Mouse (Mus musculus) limb, embryonic 12.5 days (tissue): ENCODE measurements around the gene Dpp9. TPM values are rescaled to one million over a fixed set of nuclear protein-coding genes. Genes with fewer than 3 reads are reported as not detected.
"Not testable (repeated sequence)": the region's sequence is repeated elsewhere in the genome, so short reads cannot be mapped to it uniquely, and the experiment has no call there.

ENCODE experiments used
- ATAC-seq: fragments of 200-750 bp; cut with Nextera tagmentation; 2 replicates; pipeline ENCODE4 v1.8.0; 2017; ENCODE audit warnings: low read depth, moderate TSS enrichment; ENCODE audit not compliant: insufficient number of reproducible peaks, insufficient read depth, low FRiP score, low TSS enrichment
- H3K27ac ChIP-seq: fragments of 300-500 bp; sonication (generic); 2 replicates; pipeline ENCODE4 v1.5.1; 2016; ENCODE audit warnings: mild to moderate bottlenecking, moderate library complexity
- H3K27me3 ChIP-seq: fragments of 300-500 bp; sonication (generic); 2 replicates; pipeline ENCODE4 v1.6.1; 2016; ENCODE audit warnings: mild to moderate bottlenecking, moderate library complexity
- H3K36me3 ChIP-seq: fragments of 300-500 bp; sonication (generic); 2 replicates; pipeline ENCODE4 v1.6.1; 2016; ENCODE audit warnings: mild to moderate bottlenecking, moderate library complexity
- H3K4me1 ChIP-seq: fragments of 300-500 bp; sonication (generic); replicated peaks from 2 replicates; pipeline ENCODE4 v1.6.1; 2016
- H3K4me2 ChIP-seq: fragments of 300-500 bp; sonication (generic); 2 replicates; pipeline ENCODE4 v1.6.1; 2016; ENCODE audit warnings: mild to moderate bottlenecking, moderate library complexity
- H3K4me3 ChIP-seq: fragments of 300-500 bp; sonication (generic); replicated peaks from 2 replicates; pipeline ENCODE4 v1.5.1; 2016; ENCODE audit warnings: mild to moderate bottlenecking
- H3K9ac ChIP-seq: fragments of 300-500 bp; sonication (generic); replicated peaks from 2 replicates; pipeline ENCODE4 v1.6.1; 2016; ENCODE audit warnings: mild to moderate bottlenecking, moderate library complexity
- H3K9me3 ChIP-seq: fragments of 300-500 bp; sonication (generic); 2 replicates; pipeline ENCODE4 v1.6.1; 2016; ENCODE audit warnings: mild to moderate bottlenecking, moderate library complexity
- WGBS: fragments of 180-500 bp; shearing (Covaris S2); methylation state at CpG from one replicate; pipeline ENCODE4 v1.1.7; 2016; 5-methylcytosine and 5-hydroxymethylcytosine counted together
- polyA plus RNA-seq: library from polyadenylated mRNA; unstranded; fragments of >200 nt; fragmentation: Nextera tagmentation; extraction: Ambion mirVana; gene quantifications from 2 replicates; pipeline ENCODE4 v1.2.1, GENCODE M21; 2016

Gene Dpp9
- polyA plus RNA-seq = 36.2 and 37.7 TPM in 2 replicates

DNA sequence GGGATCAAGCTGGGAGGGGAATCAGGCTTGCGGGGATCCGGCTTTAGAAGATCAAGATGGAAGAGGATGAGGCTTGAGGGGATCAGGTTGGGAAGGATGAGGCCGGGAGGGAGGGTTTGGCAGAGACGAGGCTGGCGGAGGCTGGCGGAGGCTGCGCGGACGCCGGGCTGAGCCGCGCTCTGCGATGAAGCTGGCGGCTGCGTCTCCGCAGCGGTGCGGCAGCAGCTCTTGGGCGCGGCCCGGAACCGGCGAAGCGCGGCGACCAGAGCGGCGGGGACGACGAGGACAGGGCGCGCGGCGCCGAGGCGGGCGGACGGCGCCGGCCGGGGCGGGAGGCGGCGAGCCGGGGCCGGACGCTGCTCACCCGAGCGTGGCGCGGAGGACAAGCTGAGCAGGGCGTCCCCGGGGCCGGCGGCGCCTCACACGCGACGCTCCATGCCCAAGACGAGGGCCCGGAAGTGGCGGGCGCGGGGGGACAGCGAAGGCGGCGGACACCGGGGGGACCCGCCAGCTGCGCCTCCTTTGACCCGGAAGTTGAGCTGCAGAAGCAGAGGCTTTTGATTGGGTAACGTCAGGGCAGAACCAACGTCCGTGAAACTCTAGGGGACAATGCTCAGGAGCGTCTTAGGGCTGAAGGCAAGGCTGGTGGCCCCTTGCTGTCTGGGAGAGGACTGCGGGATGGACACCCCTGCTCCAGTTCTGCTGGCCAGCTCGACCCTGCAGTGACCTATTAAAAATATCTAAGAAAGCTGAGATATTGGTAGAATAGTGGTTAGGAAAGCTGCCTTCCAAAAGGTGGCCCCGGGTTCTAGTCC, at the start of gene Dpp9:
Gene Dpp9 (minus strand): TSS at position 529 of the 815 bp plus-strand sequence.
- ATAC-seq = peak; percentile 99
- H3K4me3 ChIP-seq = peak within 1 kb of the TSS; percentile 98
- peaks cover 8% of the 10 kb centered on the region for H3K36me3 ChIP-seq
- 1% methylated on average over 59 of the region's 78 CpGs for WGBS
- peak within 1 kb of the TSS; percentile 83 for H3K4me2 ChIP-seq
- H3K27ac ChIP-seq = peak within 1 kb of the TSS; percentile 90
- peaks cover 3% of the 10 kb centered on the region; the same call in 1 of the 2 replicates for H3K27me3 ChIP-seq
- peaks cover 18% of the 10 kb centered on the region for H3K4me1 ChIP-seq
- H3K9me3 ChIP-seq = no peaks in the 10 kb centered on the region
- H3K9ac ChIP-seq = peak within 1 kb of the TSS; percentile 90

DNA sequence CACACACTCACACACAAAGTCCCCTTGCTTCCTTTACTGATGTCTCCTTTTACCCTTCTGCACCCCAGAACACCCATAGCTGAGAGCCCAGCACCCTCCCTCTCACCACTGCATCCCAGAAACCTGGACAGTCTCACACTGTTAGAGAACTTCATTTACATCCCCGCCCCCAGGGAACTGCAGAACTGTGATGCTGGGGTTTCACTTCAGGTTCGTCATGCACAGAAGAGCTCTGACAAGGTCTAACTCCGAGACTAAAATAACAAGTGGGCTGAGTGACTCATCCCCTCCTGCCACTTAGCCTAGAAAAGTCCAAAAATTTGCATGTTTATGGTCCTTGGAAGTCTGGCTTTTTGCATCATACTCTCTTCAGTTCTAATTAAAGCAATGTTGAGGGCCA, 47.6 kb upstream of the Dpp9 start:
- H3K4me3 ChIP-seq = no peak overlapping the region
- WGBS = 59% methylated on average over 3 of the region's 3 CpGs
- H3K4me2 ChIP-seq = no peak overlapping the region
- no peak for ATAC-seq
- H3K9me3 ChIP-seq = no peaks in the 10 kb centered on the region
- no peak overlapping the region for H3K9ac ChIP-seq
- H3K36me3 ChIP-seq = peaks cover 37% of the 10 kb centered on the region
- no peak overlapping the region for H3K27ac ChIP-seq
- peaks cover 6% of the 10 kb centered on the region for H3K4me1 ChIP-seq
- H3K27me3 ChIP-seq = no peaks in the 10 kb centered on the region

DNA sequence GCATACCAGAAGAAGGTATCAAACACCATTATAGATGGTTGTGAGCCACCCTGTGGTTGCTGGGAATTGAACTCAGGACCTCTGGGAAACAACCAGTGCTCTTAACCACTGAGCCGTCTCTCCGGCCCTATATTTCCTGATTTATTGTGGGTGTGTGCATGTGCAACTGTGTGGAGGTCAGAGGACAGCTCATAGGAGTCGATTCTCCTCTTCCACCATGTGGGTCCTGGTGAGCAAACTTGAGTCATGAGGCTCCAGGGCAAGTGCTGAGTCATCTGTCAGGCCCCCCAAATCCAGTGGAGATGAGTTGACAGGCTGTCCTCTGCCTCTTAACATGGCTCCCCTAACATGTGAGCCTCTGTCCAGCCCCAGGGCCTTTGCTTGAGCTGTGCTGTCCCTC, 47.2 kb upstream of the Dpp9 start:
- Histone ChIP-seq H3K27me3 (no peaks in the 10 kb centered on the region), H3K36me3 (peaks cover 37% of the 10 kb centered on the region), H3K9ac (no peak overlapping the region), H3K4me3 (no peak overlapping the region), H3K9me3 (no peaks in the 10 kb centered on the region), H3K4me1 (peaks cover 6% of the 10 kb centered on the region), H3K27ac (no peak overlapping the region), H3K4me2 (no peak overlapping the region)
- no peak for ATAC-seq
- 89% methylated on average over 3 of the region's 3 CpGs for WGBS

DNA sequence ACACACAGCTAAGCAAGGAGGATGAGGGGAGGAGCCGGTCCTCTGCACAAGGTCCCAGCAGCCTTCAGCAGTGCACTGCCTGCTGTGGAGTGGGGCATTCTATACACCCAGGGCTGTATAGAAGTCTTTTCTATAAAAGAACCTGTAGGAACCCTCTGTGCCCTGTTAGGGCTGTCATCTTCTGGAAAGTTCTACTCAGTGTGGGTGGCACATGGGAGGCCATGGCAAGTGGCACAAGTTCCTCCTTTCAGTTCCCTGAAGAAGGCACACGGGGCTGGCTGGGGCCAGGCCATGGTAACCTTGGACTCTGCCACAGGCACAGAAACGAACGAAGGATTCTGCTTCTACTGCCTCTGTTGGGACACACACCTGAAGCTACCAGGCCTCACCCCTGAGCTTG, 46.3 kb upstream of the Dpp9 start:
- Histone ChIP-seq H3K4me2 (no peak overlapping the region), H3K27ac (no peak overlapping the region), H3K9ac (no peak overlapping the region), H3K9me3 (no peaks in the 10 kb centered on the region), H3K4me3 (no peak overlapping the region), H3K27me3 (no peaks in the 10 kb centered on the region), H3K36me3 (peaks cover 39% of the 10 kb centered on the region), H3K4me1 (peaks cover 15% of the 10 kb centered on the region)
- ATAC-seq = no peak
- WGBS = 92% methylated on average over 4 of the region's 4 CpGs

DNA sequence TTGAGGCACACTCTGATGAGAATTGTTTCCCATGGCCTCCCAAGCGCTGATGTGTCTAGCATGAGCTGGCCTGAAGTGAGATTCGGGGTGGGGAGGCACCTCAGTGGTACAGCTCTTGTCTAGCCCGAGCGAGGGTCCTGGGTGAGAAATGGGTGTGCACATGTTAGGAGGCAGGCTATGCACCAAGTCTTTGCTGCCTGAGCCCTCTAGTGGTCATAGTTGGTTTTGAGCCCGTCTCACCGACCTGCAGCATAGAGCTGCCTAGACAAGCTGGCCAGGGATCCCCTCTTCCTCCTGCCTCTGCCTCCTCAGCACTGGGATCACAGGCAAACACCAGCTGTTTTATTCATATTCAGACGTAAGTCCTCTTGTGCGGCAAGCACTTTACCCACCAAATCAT, 45.3 kb upstream of the Dpp9 start:
- Histone ChIP-seq H3K4me3 (no peak overlapping the region), H3K9me3 (no peaks in the 10 kb centered on the region), H3K9ac (no peak overlapping the region), H3K27me3 (no peaks in the 10 kb centered on the region), H3K27ac (no peak overlapping the region), H3K36me3 (peaks cover 49% of the 10 kb centered on the region), H3K4me1 (peaks cover 18% of the 10 kb centered on the region; the same call in 1 of the 2 replicates), H3K4me2 (no peak overlapping the region)
- 19% methylated on average over 8 of the region's 8 CpGs for WGBS
- peak; percentile 68; the same call in 1 of the 2 replicates for ATAC-seq

DNA sequence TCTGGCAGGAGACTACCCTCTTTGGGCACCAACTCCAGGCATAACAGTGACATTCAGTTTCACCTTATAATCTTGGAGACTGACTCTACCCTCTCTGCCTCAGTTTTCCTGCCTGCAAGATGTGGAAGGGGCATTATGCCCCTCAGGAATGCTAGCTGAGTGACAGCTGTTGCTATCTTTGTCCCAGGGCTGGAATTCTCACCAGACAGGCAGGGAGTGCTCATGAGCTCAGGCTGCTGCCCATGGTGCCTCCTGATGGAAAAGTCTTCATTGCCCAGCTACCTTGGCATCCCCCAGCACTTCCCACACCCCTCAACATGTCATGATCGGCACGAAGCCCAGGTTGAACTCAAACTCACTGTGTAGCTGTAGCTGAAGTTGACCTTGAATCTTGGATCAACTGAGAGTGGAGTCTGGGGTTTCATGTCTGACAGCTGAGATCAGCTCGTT, 44.0 kb upstream of the Dpp9 start:
- peaks cover 31% of the 10 kb centered on the region for H3K4me1 ChIP-seq
- no peak overlapping the region for H3K9ac ChIP-seq
- no peak overlapping the region for H3K27ac ChIP-seq
- no peak overlapping the region for H3K4me3 ChIP-seq
- H3K4me2 ChIP-seq = no peak overlapping the region
- no peak for ATAC-seq
- H3K9me3 ChIP-seq = no peaks in the 10 kb centered on the region
- H3K36me3 ChIP-seq = peaks cover 60% of the 10 kb centered on the region
- 88% methylated on average over 3 of the region's 3 CpGs for WGBS
- H3K27me3 ChIP-seq = no peaks in the 10 kb centered on the region

DNA sequence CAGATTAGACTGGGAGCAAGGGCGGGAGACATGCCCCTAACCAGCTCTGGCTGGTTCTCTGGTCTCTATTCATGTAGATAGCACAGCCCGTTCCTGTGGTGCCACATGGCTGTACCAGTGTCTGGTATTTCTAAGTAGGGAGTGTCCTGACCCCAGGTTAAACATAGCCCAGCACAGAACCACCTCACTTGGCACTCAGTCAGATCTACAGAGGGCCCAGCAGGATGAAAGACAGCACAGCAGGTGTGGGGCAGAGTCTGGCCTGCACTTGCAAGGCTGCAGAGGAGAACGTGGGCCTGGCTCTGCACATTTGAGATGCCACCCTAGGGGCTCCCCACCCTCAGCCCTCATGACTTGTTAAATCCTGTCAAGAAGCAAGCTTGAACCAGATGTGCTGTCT, 42.5 kb upstream of the Dpp9 start:
- H3K36me3 ChIP-seq = peaks cover 63% of the 10 kb centered on the region
- no peak overlapping the region for H3K4me3 ChIP-seq
- peaks cover 36% of the 10 kb centered on the region for H3K4me1 ChIP-seq
- ATAC-seq = no peak
- no peak overlapping the region for H3K4me2 ChIP-seq
- no peaks in the 10 kb centered on the region for H3K9me3 ChIP-seq
- no peaks in the 10 kb centered on the region for H3K27me3 ChIP-seq
- WGBS = 76% methylated on average over 3 of the region's 3 CpGs
- H3K9ac ChIP-seq = no peak overlapping the region
- no peak overlapping the region for H3K27ac ChIP-seq

DNA sequence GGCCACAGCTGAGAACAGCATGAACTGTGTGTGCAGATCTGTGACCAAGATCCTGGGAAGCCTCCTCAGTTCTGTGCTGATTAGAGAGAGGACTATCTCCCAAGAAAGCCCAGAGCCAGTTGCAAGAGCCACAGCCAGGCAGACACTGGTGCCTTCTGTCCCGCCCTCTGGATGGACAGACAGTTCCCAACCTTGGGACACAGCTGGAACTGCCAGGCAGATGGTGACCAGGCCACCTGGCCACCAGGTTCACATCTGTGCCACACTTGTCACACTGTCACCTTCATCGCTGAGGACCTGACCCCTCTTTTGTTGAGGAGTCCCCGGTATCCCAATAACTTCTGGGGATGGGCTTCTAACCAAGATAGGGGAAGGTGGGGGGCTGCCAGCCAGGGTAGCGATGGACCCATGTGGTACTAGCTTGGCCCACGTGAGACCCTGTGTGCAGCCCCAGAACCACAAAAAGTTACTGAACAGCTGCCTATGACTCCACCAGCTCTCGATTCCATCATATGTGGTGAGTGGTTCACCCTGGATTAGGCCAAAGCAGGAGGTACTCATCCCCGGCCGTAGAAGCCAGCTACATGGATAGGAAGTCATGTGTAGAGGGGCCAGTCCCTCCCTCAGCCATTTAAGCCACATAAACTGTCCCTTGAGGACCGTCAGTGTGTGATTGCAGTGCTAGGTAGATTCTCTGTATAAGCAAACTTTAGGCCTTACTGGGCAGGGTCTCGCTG, 40.8 kb upstream of the Dpp9 start:
- ATAC-seq = no peak
- H3K4me2 ChIP-seq = no peak overlapping the region
- WGBS = 90% methylated on average over 10 of the region's 10 CpGs
- H3K36me3 ChIP-seq = peaks cover 55% of the 10 kb centered on the region
- peaks cover 36% of the 10 kb centered on the region for H3K4me1 ChIP-seq
- no peak overlapping the region for H3K4me3 ChIP-seq
- H3K27ac ChIP-seq = no peak overlapping the region
- no peaks in the 10 kb centered on the region for H3K27me3 ChIP-seq
- H3K9ac ChIP-seq = peak overlapping the region; percentile 14; the same call in 1 of the 2 replicates
- H3K9me3 ChIP-seq = no peaks in the 10 kb centered on the region

DNA sequence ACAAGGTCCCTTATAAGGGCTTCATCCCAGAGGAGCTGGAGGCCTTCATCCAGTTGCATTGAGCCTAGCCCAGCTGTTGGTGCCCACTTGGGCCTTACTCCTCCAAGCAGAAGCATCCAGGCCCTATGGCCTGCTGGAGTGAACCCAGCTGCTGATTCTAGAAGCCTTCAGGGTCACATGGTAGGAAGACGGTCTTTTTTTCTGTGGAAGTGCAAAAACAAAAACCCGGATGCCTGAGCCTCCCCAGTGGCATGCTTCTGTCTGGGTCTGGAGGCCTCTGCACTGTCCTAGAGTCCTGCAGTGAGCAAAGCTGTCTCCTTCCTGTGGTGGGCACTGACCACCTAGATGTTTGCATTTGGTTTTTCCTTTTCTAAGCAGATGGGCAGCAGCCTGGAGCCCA, 40.1 kb upstream of the Dpp9 start:
- H3K27me3 ChIP-seq, H3K27ac ChIP-seq, H3K9me3 ChIP-seq, H3K9ac ChIP-seq, ATAC-seq, H3K4me3 ChIP-seq: not testable (repeated sequence)
- Histone ChIP-seq H3K36me3 (peaks cover 55% of the 10 kb centered on the region), H3K4me1 (peaks cover 36% of the 10 kb centered on the region), H3K4me2 (0 out of 2 replicates have a peak overlapping the region, but pooled peaks have one; percentile 96)
- WGBS = 72% methylated on average over 2 of the region's 2 CpGs

DNA sequence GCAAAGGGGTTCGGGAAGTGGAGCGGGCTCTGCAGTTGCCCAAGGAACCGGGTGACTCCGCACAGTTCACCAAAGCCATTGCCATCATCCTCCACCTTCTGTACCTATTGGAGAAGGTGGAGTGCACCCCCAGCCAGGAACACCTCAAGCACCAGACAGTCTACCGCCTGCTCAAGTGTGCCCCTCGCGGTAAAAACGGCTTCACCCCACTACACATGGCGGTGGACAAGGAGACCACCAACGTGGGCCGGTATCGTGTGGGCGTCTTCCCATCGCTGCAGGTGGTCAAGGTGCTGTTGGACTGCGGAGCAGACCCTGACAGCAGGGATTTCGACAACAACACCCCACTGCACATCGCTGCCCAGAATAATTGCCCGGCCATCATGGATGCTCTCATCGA, 39.6 kb upstream of the Dpp9 start:
- not testable (repeated sequence) for ATAC-seq, H3K27me3 ChIP-seq, H3K27ac ChIP-seq, H3K9me3 ChIP-seq, H3K9ac ChIP-seq
- 94% methylated on average over 19 of the region's 19 CpGs for WGBS
- Histone ChIP-seq H3K36me3 (peaks cover 55% of the 10 kb centered on the region), H3K4me2 (peak overlapping the region; percentile 96; the same call in 1 of the 2 replicates), H3K4me1 (peaks cover 36% of the 10 kb centered on the region), H3K4me3 (0 out of 2 replicates have a peak overlapping the region, but pooled peaks have one; percentile 72)

DNA sequence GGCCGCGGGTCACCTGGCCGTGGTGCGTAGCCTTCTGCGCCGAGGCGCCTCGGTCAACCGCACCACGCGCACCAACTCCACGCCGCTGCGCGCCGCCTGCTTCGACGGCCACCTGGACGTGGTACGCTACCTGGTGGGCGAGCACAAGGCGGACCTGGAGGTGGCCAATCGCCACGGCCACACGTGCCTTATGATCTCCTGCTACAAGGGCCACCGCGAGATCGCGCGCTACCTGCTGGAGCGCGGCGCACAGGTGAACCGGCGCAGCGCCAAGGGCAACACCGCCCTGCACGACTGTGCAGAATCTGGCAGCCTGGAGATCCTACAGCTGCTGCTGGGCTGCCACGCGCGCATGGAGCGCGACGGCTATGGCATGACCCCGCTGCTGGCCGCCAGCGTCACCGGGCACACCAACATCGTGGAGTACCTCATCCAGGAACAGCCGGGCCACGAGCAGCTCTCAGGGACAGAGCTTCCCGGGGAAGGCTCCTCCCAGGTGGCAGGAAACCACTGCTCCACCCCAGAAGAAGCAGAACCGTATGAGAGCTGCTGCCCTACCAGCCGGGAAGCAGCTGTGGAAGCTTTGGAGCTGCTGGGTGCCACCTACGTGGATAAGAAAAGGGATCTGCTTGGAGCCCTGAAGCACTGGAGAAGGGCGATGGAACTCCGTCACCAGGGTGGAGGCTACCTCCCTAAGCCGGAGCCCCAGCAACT, 38.6 kb upstream of the Dpp9 start:
- ATAC-seq = no peak
- Histone ChIP-seq H3K27ac (no peak overlapping the region), H3K9ac (peak overlapping the region; percentile 65), H3K4me1 (peaks cover 36% of the 10 kb centered on the region), H3K4me2 (peak overlapping the region; percentile 96), H3K27me3 (no peaks in the 10 kb centered on the region), H3K36me3 (peaks cover 46% of the 10 kb centered on the region), H3K4me3 (peak overlapping the region; percentile 72), H3K9me3 (no peaks in the 10 kb centered on the region)
- WGBS = 9% methylated on average over 58 of the region's 58 CpGs
